Mouse (Mus musculus) hindbrain, embryonic 13.5 days (tissue): ENCODE measurements around the gene Plcd1. TPM values are rescaled to one million over a fixed set of nuclear protein-coding genes. Genes with fewer than 3 reads are reported as not detected.

Experiments
- ATAC-seq: fragments of 200-750 bp; cut with Nextera tagmentation; 2 replicates; pipeline ENCODE4 v1.8.0; 2017; ENCODE audit warnings: moderate TSS enrichment; ENCODE audit not compliant: low FRiP score
- H3K27ac ChIP-seq: fragments of 300-500 bp; sonication (generic); 2 replicates; pipeline ENCODE4 v1.5.1; 2015; ENCODE audit warnings: inconsistent platforms, mild to moderate bottlenecking, moderate library complexity
- H3K27me3 ChIP-seq: fragments of 300-500 bp; sonication (generic); 2 replicates; pipeline ENCODE4 v1.6.1; 2015; ENCODE audit warnings: mild to moderate bottlenecking, inconsistent platforms
- H3K36me3 ChIP-seq: fragments of 300-500 bp; sonication (generic); 2 replicates; pipeline ENCODE4 v1.6.1; 2015; ENCODE audit warnings: mild to moderate bottlenecking, inconsistent platforms
- H3K4me1 ChIP-seq: fragments of 300-500 bp; sonication (generic); replicated peaks from 2 replicates; pipeline ENCODE4 v1.6.1; 2015; ENCODE audit warnings: inconsistent platforms
- H3K4me2 ChIP-seq: fragments of 300-500 bp; sonication (generic); 2 replicates; pipeline ENCODE4 v1.6.1; 2015; ENCODE audit warnings: inconsistent platforms, mild to moderate bottlenecking, moderate library complexity
- H3K4me3 ChIP-seq: fragments of 300-500 bp; sonication (generic); 2 replicates; pipeline ENCODE4 v1.5.1; 2015; ENCODE audit warnings: mild to moderate bottlenecking, inconsistent platforms
- H3K9ac ChIP-seq: fragments of 300-500 bp; sonication (generic); 2 replicates; pipeline ENCODE4 v1.6.1; 2015; ENCODE audit warnings: mild to moderate bottlenecking, inconsistent platforms
- H3K9me3 ChIP-seq: fragments of 300-500 bp; sonication (generic); 2 replicates; pipeline ENCODE4 v1.6.1; 2016; ENCODE audit warnings: inconsistent platforms
- WGBS: fragments of 180-500 bp; shearing (Covaris S2); methylation state at CpG from one replicate; pipeline ENCODE4 v1.1.7; 2015; 5-methylcytosine and 5-hydroxymethylcytosine counted together
- polyA plus RNA-seq: library from polyadenylated mRNA; unstranded; fragments of >200 nt; fragmentation: Nextera tagmentation; extraction: Ambion mirVana; gene quantifications from 2 replicates; pipeline ENCODE4 v1.2.1, GENCODE M21; 2015

Gene Plcd1
- polyA plus RNA-seq, 1 experiment from 2014 or later: 22.5 TPM

GRCm38 (mm10) chr9:119037076-119037730 is 56.1 kb downstream of the Plcd1 start:
- Histone ChIP-seq H3K4me2 (no peak overlapping the region), H3K9ac (no peak overlapping the region), H3K27me3 (no peaks in the 10 kb centered on the region), H3K27ac (peak overlapping the region; percentile 35; the same call in 1 of the 2 replicates), H3K9me3 (no peaks in the 10 kb centered on the region), H3K4me1 (peaks cover 53% of the 10 kb centered on the region), H3K4me3 (no peak overlapping the region), H3K36me3 (peaks cover 29% of the 10 kb centered on the region)
- ATAC-seq: no peak
- 71% methylated on average over 15 of the region's 15 CpGs for WGBS

GRCm38 (mm10) chr9:119035836-119036235 is 57.5 kb downstream of the Plcd1 start:
- Histone ChIP-seq H3K27ac (peak overlapping the region; percentile 53; the same call in 1 of the 2 replicates), H3K9ac (no peak overlapping the region), H3K4me1 (peaks cover 64% of the 10 kb centered on the region), H3K27me3 (no peaks in the 10 kb centered on the region), H3K4me3 (no peak overlapping the region), H3K4me2 (no peak overlapping the region), H3K36me3 (peaks cover 23% of the 10 kb centered on the region), H3K9me3 (no peaks in the 10 kb centered on the region)
- no peak for ATAC-seq
- WGBS: 70% methylated on average over 7 of the region's 7 CpGs

DNA sequence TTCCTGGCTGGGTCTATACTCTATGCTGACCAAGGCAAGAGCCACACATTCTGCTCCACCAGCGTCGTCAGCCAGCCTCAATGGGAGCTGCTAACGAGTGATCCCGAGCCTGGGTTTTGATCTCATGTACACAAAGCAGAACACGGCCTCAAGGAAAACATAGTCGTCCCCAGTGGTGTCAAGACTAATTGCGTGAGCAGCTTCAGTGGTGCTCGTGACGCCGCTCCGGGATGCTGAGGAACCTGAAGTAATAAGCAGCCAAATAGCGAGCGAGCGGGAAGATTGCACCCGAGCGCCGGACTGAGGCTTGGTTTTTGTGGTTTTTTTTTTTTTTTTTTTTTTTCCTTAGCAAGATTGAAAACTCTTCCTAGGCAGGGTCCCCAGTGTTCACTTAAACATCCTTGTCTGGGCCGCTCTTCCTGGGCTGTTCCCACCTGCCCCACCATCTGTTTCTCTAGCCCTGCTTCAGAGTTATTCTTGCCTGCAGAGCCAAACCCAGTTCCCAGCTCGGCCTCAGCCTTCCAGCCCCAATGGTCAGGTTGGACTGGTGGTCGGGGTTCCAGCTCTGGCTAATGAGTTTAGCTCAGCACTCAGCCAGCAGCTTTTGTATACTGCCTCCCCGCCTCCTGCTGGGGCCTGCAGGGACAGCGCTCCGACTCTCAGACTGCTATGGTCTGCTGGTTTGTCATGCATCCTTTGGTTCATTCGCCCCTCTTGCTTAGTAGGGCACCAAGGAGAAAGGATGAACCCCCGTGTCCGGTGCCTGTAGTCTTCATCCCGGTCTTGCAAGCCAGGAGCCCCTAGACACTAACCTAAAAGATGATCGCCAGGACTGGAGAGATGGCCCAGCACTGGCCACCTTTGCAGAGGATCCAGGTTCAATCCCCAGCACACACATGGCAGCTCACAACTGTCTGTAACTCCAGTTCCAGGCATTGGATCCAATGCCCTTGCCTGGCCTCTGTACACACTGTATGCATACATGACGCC is 58.3 kb downstream of the Plcd1 start:
- H3K9me3 ChIP-seq: no peaks in the 10 kb centered on the region
- no peak overlapping the region for H3K4me2 ChIP-seq
- ATAC-seq: no peak
- WGBS: 53% methylated on average over 29 of the region's 29 CpGs
- H3K4me3 ChIP-seq: no peak overlapping the region
- peak overlapping the region; percentile 82 for H3K27ac ChIP-seq
- H3K27me3 ChIP-seq: no peaks in the 10 kb centered on the region
- peaks cover 18% of the 10 kb centered on the region; the same call in 1 of the 2 replicates for H3K36me3 ChIP-seq
- no peak overlapping the region for H3K9ac ChIP-seq
- peaks cover 58% of the 10 kb centered on the region for H3K4me1 ChIP-seq

DNA sequence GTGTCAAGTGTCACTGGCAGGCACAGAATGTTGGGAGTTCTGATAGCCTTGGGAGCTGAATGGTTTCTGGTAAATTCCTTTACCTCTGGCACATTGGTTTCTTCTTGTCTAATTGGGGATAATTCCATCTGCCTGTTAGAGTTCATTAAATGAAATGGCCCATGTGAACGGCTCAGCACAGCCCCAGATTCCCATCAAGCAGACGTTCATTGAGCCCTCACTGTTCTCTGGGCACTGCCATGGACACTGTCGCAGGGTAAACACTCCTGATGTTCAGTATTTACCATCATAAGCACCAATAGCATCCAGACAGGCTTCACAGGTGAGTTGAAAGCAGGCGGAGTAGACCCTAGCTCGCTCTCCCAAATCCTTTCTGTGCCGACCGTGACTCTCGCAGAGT is 59.2 kb downstream of the Plcd1 start:
- H3K27me3 ChIP-seq: no peaks in the 10 kb centered on the region
- H3K4me2 ChIP-seq: no peak overlapping the region
- H3K36me3 ChIP-seq: peaks cover 14% of the 10 kb centered on the region; the same call in 1 of the 2 replicates
- peaks cover 58% of the 10 kb centered on the region for H3K4me1 ChIP-seq
- 76% methylated on average over 8 of the region's 8 CpGs for WGBS
- no peak for ATAC-seq
- no peak overlapping the region for H3K4me3 ChIP-seq
- H3K9ac ChIP-seq: no peak overlapping the region
- peak overlapping the region; percentile 82 for H3K27ac ChIP-seq
- H3K9me3 ChIP-seq: no peaks in the 10 kb centered on the region

GRCm38 (mm10) chr9:119033111-119033921 is 60.0 kb downstream of the Plcd1 start:
- Histone ChIP-seq H3K27ac (peak overlapping the region; percentile 82), H3K4me3 (no peak overlapping the region), H3K4me2 (no peak overlapping the region), H3K9me3 (no peaks in the 10 kb centered on the region), H3K36me3 (peaks cover 13% of the 10 kb centered on the region; the same call in 1 of the 2 replicates), H3K27me3 (no peaks in the 10 kb centered on the region), H3K4me1 (peaks cover 58% of the 10 kb centered on the region), H3K9ac (peak overlapping the region; percentile 35; the same call in 1 of the 2 replicates)
- peak; percentile 60 for ATAC-seq
- 59% methylated on average over 19 of the region's 19 CpGs for WGBS

DNA sequence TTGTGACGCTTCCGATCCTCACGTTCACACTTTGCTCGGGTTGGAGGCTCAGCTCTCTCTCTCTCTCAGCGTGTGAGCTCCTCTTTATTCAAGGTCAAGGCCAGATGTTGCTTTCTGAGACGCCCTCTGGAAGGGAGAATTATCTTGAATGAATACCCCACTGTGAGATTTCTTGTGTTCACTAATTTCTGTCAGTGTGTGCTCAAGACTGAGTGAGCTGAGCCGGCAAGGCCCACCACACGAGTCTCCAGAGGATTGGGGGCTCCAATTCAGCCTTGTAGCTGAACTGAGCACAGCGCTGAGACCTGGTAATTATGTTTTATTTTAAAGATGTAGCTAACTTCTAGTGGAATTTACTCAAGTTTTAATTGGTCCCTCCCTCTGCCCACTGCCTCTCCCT is 60.8 kb downstream of the Plcd1 start:
- H3K4me2 ChIP-seq: no peak overlapping the region
- H3K27me3 ChIP-seq: no peaks in the 10 kb centered on the region
- H3K9ac ChIP-seq: no peak overlapping the region
- WGBS: 41% methylated on average over 9 of the region's 9 CpGs
- H3K4me3 ChIP-seq: no peak overlapping the region
- peak overlapping the region; percentile 82 for H3K27ac ChIP-seq
- no peaks in the 10 kb centered on the region for H3K9me3 ChIP-seq
- ATAC-seq: no peak
- peaks cover 58% of the 10 kb centered on the region for H3K4me1 ChIP-seq
- H3K36me3 ChIP-seq: peaks cover 9% of the 10 kb centered on the region; the same call in 1 of the 2 replicates

DNA sequence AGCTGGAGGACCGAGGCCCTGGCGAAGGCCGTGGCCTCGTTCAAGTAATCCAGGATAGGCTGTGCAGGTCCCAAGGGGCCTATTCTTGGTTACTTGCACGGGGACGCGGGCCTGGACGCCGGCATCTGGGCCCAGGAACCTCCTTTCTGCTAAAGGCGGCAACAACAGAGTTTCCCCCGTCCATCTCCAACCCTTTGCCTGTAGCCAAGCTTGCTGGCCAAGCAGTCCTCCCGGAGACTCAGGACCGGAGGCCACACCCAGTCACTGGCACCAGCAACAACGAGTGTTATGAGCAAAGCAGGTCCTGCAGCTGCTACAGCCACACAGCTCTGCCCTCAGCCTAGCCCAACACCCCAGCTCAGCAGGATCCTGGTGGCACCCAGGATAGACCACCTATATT is 61.5 kb downstream of the Plcd1 start:
- H3K9me3 ChIP-seq: no peaks in the 10 kb centered on the region
- no peak overlapping the region for H3K4me2 ChIP-seq
- H3K4me1 ChIP-seq: peaks cover 52% of the 10 kb centered on the region
- ATAC-seq: no peak
- no peaks in the 10 kb centered on the region for H3K27me3 ChIP-seq
- H3K4me3 ChIP-seq: no peak overlapping the region
- 0 out of 2 replicates have a peak overlapping the region, but pooled peaks have one; percentile 1 for H3K9ac ChIP-seq
- peaks cover 6% of the 10 kb centered on the region; the same call in 1 of the 2 replicates for H3K36me3 ChIP-seq
- WGBS: 82% methylated on average over 14 of the region's 14 CpGs
- H3K27ac ChIP-seq: peak overlapping the region; percentile 82

GRCm38 (mm10) chr9:119031038-119031437 is 62.3 kb downstream of the Plcd1 start:
- 91% methylated on average over 4 of the region's 4 CpGs for WGBS
- H3K9ac ChIP-seq: no peak overlapping the region
- peaks cover 46% of the 10 kb centered on the region for H3K4me1 ChIP-seq
- peaks cover 6% of the 10 kb centered on the region; the same call in 1 of the 2 replicates for H3K36me3 ChIP-seq
- H3K9me3 ChIP-seq: no peaks in the 10 kb centered on the region
- H3K27me3 ChIP-seq: no peaks in the 10 kb centered on the region
- no peak overlapping the region for H3K4me2 ChIP-seq
- H3K27ac ChIP-seq: no peak overlapping the region
- H3K4me3 ChIP-seq: no peak overlapping the region
- no peak for ATAC-seq

DNA sequence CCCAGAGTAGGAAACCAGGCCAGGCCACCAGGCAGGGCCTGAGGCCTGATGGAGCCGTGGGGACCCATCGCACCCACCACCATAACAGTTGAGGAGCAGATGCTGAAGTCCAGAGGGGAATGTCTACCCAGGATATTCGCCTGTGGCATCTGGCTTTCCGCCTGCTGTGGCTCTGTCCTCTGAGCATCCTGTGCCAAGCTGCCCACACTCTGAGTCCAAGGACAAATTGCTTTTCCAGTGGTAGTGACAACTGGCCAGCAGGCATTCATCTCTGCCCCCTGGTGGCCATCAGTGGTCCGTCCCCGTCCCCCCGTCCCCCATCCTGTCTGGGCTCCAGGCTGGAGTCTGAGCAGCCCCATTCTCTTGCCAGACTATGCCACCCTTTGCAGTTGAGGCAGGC is 63.7 kb downstream of the Plcd1 start:
- H3K27ac ChIP-seq: no peak overlapping the region
- peaks cover 34% of the 10 kb centered on the region for H3K4me1 ChIP-seq
- no peaks in the 10 kb centered on the region for H3K27me3 ChIP-seq
- ATAC-seq: no peak
- H3K36me3 ChIP-seq: peaks cover 6% of the 10 kb centered on the region; the same call in 1 of the 2 replicates
- H3K4me2 ChIP-seq: no peak overlapping the region
- WGBS: 56% methylated on average over 7 of the region's 7 CpGs
- no peak overlapping the region for H3K9ac ChIP-seq
- H3K9me3 ChIP-seq: no peaks in the 10 kb centered on the region
- H3K4me3 ChIP-seq: no peak overlapping the region

DNA sequence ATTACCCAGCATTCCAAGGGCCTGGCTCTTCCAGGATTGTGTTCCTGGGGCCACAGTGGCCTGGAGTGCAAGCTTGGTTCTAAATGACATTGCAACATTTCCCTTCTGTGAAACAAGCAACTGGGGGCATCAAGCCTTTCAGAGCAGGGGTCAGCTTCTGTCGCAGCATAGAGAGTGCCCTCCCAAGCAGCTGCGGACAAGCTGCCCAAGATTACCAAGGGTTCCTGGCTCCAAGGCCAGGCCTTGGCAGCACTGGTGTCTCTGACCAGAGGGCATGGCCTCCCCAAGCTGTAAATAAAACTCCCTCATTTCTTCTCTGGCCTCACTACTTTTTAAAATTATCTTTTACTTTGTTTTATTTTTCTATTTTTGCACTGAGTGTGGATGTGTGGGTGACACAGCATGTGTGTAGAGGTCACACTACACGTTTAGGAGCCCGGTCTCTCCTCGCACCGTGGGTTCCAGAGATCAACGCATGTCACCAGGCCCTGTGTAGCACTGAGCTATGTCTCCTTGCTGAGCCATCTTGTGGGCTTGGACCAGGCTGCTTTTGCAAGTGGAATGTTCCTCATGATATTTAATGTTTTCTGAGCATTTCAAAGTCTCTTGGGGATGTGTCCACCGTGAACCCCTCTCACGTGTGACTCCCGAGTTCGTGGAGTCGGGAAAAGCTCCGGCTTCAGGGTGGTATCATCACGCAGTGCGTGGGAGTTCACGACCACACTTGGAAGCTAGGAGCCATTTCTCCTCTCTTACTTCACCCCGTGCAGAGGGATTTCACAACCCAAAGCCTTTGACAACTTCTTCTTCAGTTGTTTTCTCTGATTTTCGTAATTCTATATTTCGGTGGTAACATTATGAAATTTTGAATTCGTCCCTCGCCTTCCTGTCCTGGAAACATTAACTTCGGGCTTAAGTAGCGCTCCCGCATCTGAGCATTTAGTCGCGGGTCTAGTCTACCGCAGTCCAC is 64.8 kb downstream of the Plcd1 start:
- peaks cover 23% of the 10 kb centered on the region for H3K4me1 ChIP-seq
- H3K36me3 ChIP-seq: peaks cover 6% of the 10 kb centered on the region; the same call in 1 of the 2 replicates
- ATAC-seq: no peak
- WGBS: 97% methylated on average over 27 of the region's 27 CpGs
- no peak overlapping the region for H3K4me3 ChIP-seq
- H3K9ac ChIP-seq: no peak overlapping the region
- no peaks in the 10 kb centered on the region for H3K9me3 ChIP-seq
- H3K4me2 ChIP-seq: no peak overlapping the region
- H3K27me3 ChIP-seq: no peaks in the 10 kb centered on the region
- H3K27ac ChIP-seq: no peak overlapping the region

DNA sequence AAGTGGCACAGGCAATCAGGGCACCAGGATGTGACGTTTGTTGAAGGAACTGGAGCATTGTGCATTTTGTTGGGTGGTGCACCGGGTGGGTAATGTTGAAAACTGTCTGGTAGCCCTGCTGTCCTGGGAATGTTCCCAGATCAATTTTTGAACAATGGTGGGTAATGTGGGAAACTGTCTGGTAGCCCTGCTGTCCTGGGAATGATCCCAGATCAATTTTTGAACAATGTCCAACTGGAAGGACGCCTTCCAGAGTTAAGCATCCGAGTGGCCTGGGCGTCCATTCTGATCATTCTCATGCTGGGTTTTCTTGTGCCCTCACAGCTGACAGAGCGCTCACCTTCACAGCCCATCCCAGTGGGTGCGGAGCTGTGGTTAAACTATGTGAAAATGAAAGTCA is 66.0 kb downstream of the Plcd1 start:
- 88% methylated on average over 7 of the region's 7 CpGs for WGBS
- H3K9me3 ChIP-seq: no peaks in the 10 kb centered on the region
- H3K27me3 ChIP-seq: no peaks in the 10 kb centered on the region

More for the DNA sequence above, 66.0 kb downstream of the Plcd1 start:
- Histone ChIP-seq H3K36me3 (peaks cover 6% of the 10 kb centered on the region; the same call in 1 of the 2 replicates), H3K4me2 (no peak overlapping the region), H3K4me3 (no peak overlapping the region), H3K27ac (no peak overlapping the region), H3K9ac (no peak overlapping the region), H3K4me1 (peaks cover 11% of the 10 kb centered on the region)
- no peak for ATAC-seq
